Mouse (Mus musculus): ENCODE measurements around the gene Rps19bp1. TPM values are rescaled to one million over a fixed set of nuclear protein-coding genes. Genes with fewer than 3 reads are reported as not detected.
A peak's percentile ranks its signal among the peaks of the same experiment; 100 is the strongest.

Gene Rps19bp1
- total and polyA plus RNA-seq, 3 experiments = 78.9 to 155 TPM; not detected in 1

- Histone ChIP-seq H3K9me3 (replicated peaks; ENCODE audit: insufficient read depth, low read length) (no peaks in the 10 kb centered on the region), H3K79me2 (ENCODE audit: control insufficient read depth, insufficient read depth, low read length, poor library complexity) (peaks cover 24% of the 10 kb centered on the region), H3K9ac (ENCODE audit: control insufficient read depth, low read depth, low read length, poor library complexity, severe bottlenecking) (peak within 1 kb of the TSS; percentile 93), H3K27me3 (ENCODE audit: control insufficient read depth in 1 of 2, insufficient read depth in 2 of 2, low read length in 2 of 2) (no peaks in the 10 kb centered on the region), H3K4me3 (ENCODE audit: control insufficient read depth in 1 of 2, insufficient read depth in 1 of 2, low read depth in 2 of 2, low read length in 2 of 2) (peak within 1 kb of the TSS; percentile 73 to 79), H3K4me1 (ENCODE audit: control insufficient read depth in 1 of 2, insufficient read depth in 2 of 2, low read length in 2 of 2) (peaks cover 6 to 24% of the 10 kb centered on the region in 2 experiments), H3K27ac (ENCODE audit: control insufficient read depth, low read depth, low read length) (peak within 1 kb of the TSS; percentile 95), H3K36me3 (ENCODE audit: control insufficient read depth in 1 of 2, insufficient read depth in 2 of 2, low read length in 2 of 2) (peaks cover 9 to 24% of the 10 kb centered on the region in 2 experiments; a peak in 3 of 4 replicates)
- TF ChIP-seq BHLHE40 (IDR thresholded peaks at IDR 0.05; ENCODE audit: borderline replicate concordance, low read depth, low read length) (peak; percentile 89), MEF2A (IDR thresholded peaks at IDR 0.05; ENCODE audit: extremely low read depth, insufficient replicate concordance, low read depth, low read length, poor library complexity, severe bottlenecking) (no peak), MAZ (IDR thresholded peaks at IDR 0.05; ENCODE audit: low read depth, low read length) (0 out of 2 replicates have a peak, but pooled peaks have one; percentile 55), MXI1 (IDR thresholded peaks at IDR 0.05; ENCODE audit: low read depth, low read length) (peak; percentile 91), SIN3A (IDR thresholded peaks at IDR 0.05; ENCODE audit: low read length) (peak; percentile 61), E2F4 (IDR thresholded peaks at IDR 0.05; ENCODE audit: borderline replicate concordance, low read depth, low read length) (0 out of 2 replicates have a peak, but pooled peaks have one; percentile 60), CHD1 (IDR thresholded peaks at IDR 0.05; ENCODE audit: low read depth, low read length) (0 out of 2 replicates have a peak, but pooled peaks have one; percentile 2), JUND (IDR thresholded peaks at IDR 0.05; ENCODE audit: low read depth, low read length) (no peak), GABPA (IDR thresholded peaks at IDR 0.05; ENCODE audit: low read depth, low read length) (no peak), USF2 (IDR thresholded peaks at IDR 0.05; ENCODE audit: borderline replicate concordance in 1 of 2, insufficient read depth in 1 of 2, low read depth in 1 of 2, low read length in 2 of 2) (peak; percentile 85 to 95), HCFC1 (IDR thresholded peaks at IDR 0.05; ENCODE audit: low read depth, low read length) (peak; percentile 92), POLR2A (IDR thresholded peaks at IDR 0.05; ENCODE audit: control insufficient read depth in 1 of 2, insufficient read depth in 1 of 2, low read depth in 1 of 2, low read length in 2 of 2, poor library complexity in 1 of 2) (peak; percentile 90 to 97), ZMIZ1 (IDR thresholded peaks at IDR 0.05; ENCODE audit: low read depth, low read length) (peak; percentile 99), POLR2AphosphoS2 (IDR thresholded peaks at IDR 0.05; ENCODE audit: low read length) (peak; percentile 99), ZKSCAN1 (IDR thresholded peaks at IDR 0.05; ENCODE audit: low read depth, low read length) (no peak), TBP (IDR thresholded peaks at IDR 0.05; ENCODE audit: low read depth, low read length) (peak; percentile 98), TCF12 (IDR thresholded peaks at IDR 0.05; ENCODE audit: low read depth, low read length) (peak; percentile 64), ELF1 (IDR thresholded peaks at IDR 0.05; ENCODE audit: low read depth, low read length) (peak; percentile 44; the same call in 1 of the 2 replicates), USF1 (IDR thresholded peaks at IDR 0.05; ENCODE audit: low read depth, low read length) (peak; percentile 98), CTCF (IDR thresholded peaks at IDR 0.05 in 2 of 3, conservative IDR thresholded peaks at IDR 0.05 in 1 of 3; ENCODE audit: control insufficient read depth in 1 of 3, insufficient read depth in 1 of 3, low read depth in 2 of 3, low read length in 3 of 3, poor library complexity in 1 of 3, severe bottlenecking in 1 of 3) (no peak), NELFE (IDR thresholded peaks at IDR 0.05; ENCODE audit: low read depth, low read length) (peak; percentile 100), SMC3 (IDR thresholded peaks at IDR 0.05; ENCODE audit: low read depth, low read length) (no peak), ETS1 (IDR thresholded peaks at IDR 0.05; ENCODE audit: low read depth, low read length) (peak; percentile 54), MYC (IDR thresholded peaks at IDR 0.05; ENCODE audit: low read depth, low read length) (peak; percentile 87), NRF1 (IDR thresholded peaks at IDR 0.05; ENCODE audit: insufficient read depth, low read depth, low read length, poor library complexity, severe bottlenecking) (0 out of 2 replicates have a peak, but pooled peaks have one; percentile 8), KAT2A (conservative IDR thresholded peaks at IDR 0.05; ENCODE audit: low read depth, low read length) (peak; percentile 94), POLR2AphosphoS5 (IDR thresholded peaks at IDR 0.05; ENCODE audit: borderline replicate concordance, low read depth, low read length) (peak; percentile 99), MAX (IDR thresholded peaks at IDR 0.05; ENCODE audit: low read length) (peak; percentile 31; the same call in 1 of the 2 replicates), ZC3H11A (IDR thresholded peaks at IDR 0.05; ENCODE audit: low read depth, low read length) (no peak), GATA1 (IDR thresholded peaks at IDR 0.05; ENCODE audit: low read depth, low read length) (no peak), CHD2 (IDR thresholded peaks at IDR 0.05; ENCODE audit: low read length) (peak; percentile 94)
- DNase-seq (ENCODE audit: low read depth, low spot score) = peak; percentile 100
Observed at GRCm38 (mm10) chr15:80254847-80255645, 9.1 kb downstream of the Rps19bp1 start, which contains the start of gene Atf4. Gene Atf4, plus strand, starts transcription at chr15:80255184.
